Mouse (Mus musculus) heart, postnatal 0 days (tissue): ENCODE data around the gene Zbtb12.

Source experiments
- CTCF ChIP-seq: IDR thresholded peaks from 2 replicates; pipeline ENCODE4 v1.5.1; 2016; ENCODE audit warnings: antibody characterized with exemption, control low read depth, low read depth
- EP300 ChIP-seq: IDR thresholded peaks from 2 replicates; pipeline ENCODE4 v1.6.1; 2016; ENCODE audit warnings: antibody characterized with exemption, low read depth

GRCm38 (mm10) chr17:34893072-34893824, 14.0 kb downstream of the Zbtb12 start:
- TF ChIP-seq CTCF (no peak), EP300 (no peak)
